ENCODE assay signal across 8 mouse cellular contexts in the genomic region with DNA sequence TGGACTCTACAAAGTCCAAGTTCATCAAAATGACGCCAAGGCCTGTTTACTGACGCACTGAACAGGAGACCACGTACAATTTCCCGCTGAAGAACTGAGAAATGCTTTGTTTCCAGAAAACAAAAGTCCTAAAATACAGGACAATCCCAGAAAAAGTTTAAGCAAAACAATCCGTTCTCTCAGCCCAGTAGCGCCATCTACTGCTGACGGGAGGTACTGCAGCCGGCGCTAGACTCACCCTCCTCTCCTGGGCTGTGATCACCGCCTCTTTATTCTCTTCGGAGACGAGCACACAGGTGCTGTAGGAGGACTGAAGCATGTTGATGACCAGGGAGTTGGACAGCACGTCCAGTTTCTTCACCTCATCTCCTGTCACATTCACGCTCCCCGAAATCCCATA. TPM values are rescaled to one million over a fixed set of nuclear protein-coding genes. Genes with fewer than 3 reads are reported as not detected.
DNase-seq lines count a peak whose midpoint lies in the region; ATAC-seq and TF ChIP-seq lines count a peak whose summit lies in the region.

No protein-coding gene starts in this region.

- DNase-seq in MEL (ENCODE audit: low read depth, low spot score) = peak; percentile 77
- peak; percentile 40 for DNase-seq in c-Kit-positive CD71-positive TER-119-negative erythroid progenitor cells, embryonic 14.5 days (ENCODE audit: low read depth)
- peak; percentile 57 to 80 for DNase-seq in left cerebral cortex, adult 2 months (ENCODE audit: extremely low spot score in 1 of 2, low spot score in 2 of 2)
- DNase-seq in mesoderm, embryonic 11.5 days (ENCODE audit: low read depth, low spot score) = peak; percentile 70
- DNase-seq in right cerebral cortex, postnatal 36 days (ENCODE audit: low spot score in 2 of 2) = peak; percentile 9 to 41

- no peaks in the 10 kb centered on the region for H3K79me2 ChIP-seq in MEL (ENCODE audit: control insufficient read depth, insufficient read depth, low read length, poor library complexity)

- H3K9me3 ChIP-seq in MEL (replicated peaks; ENCODE audit: insufficient read depth, low read length) = no peaks in the 10 kb centered on the region
- H3K9me3 ChIP-seq in hindbrain, embryonic 16.5 days (ENCODE audit: control insufficient read depth, low read length) = no peaks in the 10 kb centered on the region

- peak; percentile 28; the same call in 1 of the 2 replicates for ATAC-seq in frontal cortex, adult (ENCODE audit: low TSS enrichment)
- no peak for ATAC-seq in hindbrain, embryonic 16.5 days
- no peak for ATAC-seq in inflammation-experienced regulatory T-cells, adult 6 months

- no peaks in the 10 kb centered on the region for H3K27me3 ChIP-seq in MEL (ENCODE audit: control insufficient read depth in 1 of 2, insufficient read depth in 2 of 2, low read length in 2 of 2)
- H3K27me3 ChIP-seq in hindbrain, embryonic 16.5 days (replicated peaks; ENCODE audit: control insufficient read depth, insufficient read depth, low read length) = no peaks in the 10 kb centered on the region

- H3K4me2 ChIP-seq in hindbrain, embryonic 16.5 days (ENCODE audit: low read length) = peak overlapping the region; percentile 43

- peak; percentile 88 to 98 (median 91) for TF ChIP-seq CTCF in MEL (IDR thresholded peaks at IDR 0.05 in 2 of 3, conservative IDR thresholded peaks at IDR 0.05 in 1 of 3; ENCODE audit: control insufficient read depth in 1 of 3, insufficient read depth in 1 of 3, low read depth in 2 of 3, low read length in 3 of 3, poor library complexity in 1 of 3, severe bottlenecking in 1 of 3)
- peak; percentile 98 for TF ChIP-seq CTCF in left cerebral cortex, adult 2 months (IDR thresholded peaks at IDR 0.05)

- H3K27ac ChIP-seq in MEL (ENCODE audit: control insufficient read depth, low read depth, low read length) = no peak overlapping the region
- H3K27ac ChIP-seq in hindbrain, embryonic 16.5 days (ENCODE audit: low read depth, low read length) = no peak overlapping the region
- H3K27ac ChIP-seq in left cerebral cortex, adult 2 months = no peak overlapping the region

- TF ChIP-seq RAD21 in MEL (IDR thresholded peaks at IDR 0.05; ENCODE audit: low read depth, low read length) = peak; percentile 86

- H3K36me3 ChIP-seq in MEL (ENCODE audit: control insufficient read depth in 1 of 2, insufficient read depth in 2 of 2, low read length in 2 of 2) = peaks cover 0 to 17% of the 10 kb centered on the region in 2 experiments; a peak in 2 of 4 replicates
- no peaks in the 10 kb centered on the region for H3K36me3 ChIP-seq in hindbrain, embryonic 16.5 days (ENCODE audit: control insufficient read depth, insufficient read depth, low read length)

- no peak for TF ChIP-seq EP300 in MEL (IDR thresholded peaks at IDR 0.05; ENCODE audit: low read depth in 1 of 2, low read length in 2 of 2)

- no peak overlapping the region for H3K9ac ChIP-seq in MEL (ENCODE audit: control insufficient read depth, low read depth, low read length, poor library complexity, severe bottlenecking)
- H3K9ac ChIP-seq in hindbrain, embryonic 16.5 days (ENCODE audit: low read depth, low read length) = no peak overlapping the region; the same call in 1 of the 2 replicates

- peaks cover 2 to 25% of the 10 kb centered on the region in 2 experiments; a peak in 3 of 4 replicates for H3K4me1 ChIP-seq in MEL (ENCODE audit: control insufficient read depth in 1 of 2, insufficient read depth in 2 of 2, low read length in 2 of 2)
- H3K4me1 ChIP-seq in hindbrain, embryonic 16.5 days (ENCODE audit: control insufficient read depth, insufficient read depth, low read depth, low read length) = no peaks in the 10 kb centered on the region

- TF ChIP-seq POLR2A in MEL (IDR thresholded peaks at IDR 0.05; ENCODE audit: control insufficient read depth in 1 of 2, insufficient read depth in 1 of 2, low read depth in 1 of 2, low read length in 2 of 2, poor library complexity in 1 of 2) = no peak

- 12% methylated on average over 15 of the region's 15 CpGs for WGBS in hindbrain, embryonic 16.5 days

- intact Hi-C loops in left cerebral cortex, adult 2 months (cut with DNase I) = loop anchor here (2.0 to 5.0 kb wide), 4 partner anchors 90 to 478 kb away; a partner anchor contains a TSS

- H3K4me3 ChIP-seq in MEL (ENCODE audit: control insufficient read depth in 1 of 2, insufficient read depth in 1 of 2, low read depth in 2 of 2, low read length in 2 of 2) = peak overlapping the region in 1 of 2 experiments; percentile 46; a peak in 3 of 4 replicates
- no peak overlapping the region for H3K4me3 ChIP-seq in hindbrain, embryonic 16.5 days (ENCODE audit: low read length)
- H3K4me3 ChIP-seq in left cerebral cortex, adult 2 months = no peak overlapping the region

TF ChIP-seq in MEL, 35 proteins besides CTCF, POLR2A, EP300 and RAD21:
- TF ChIP-seq ZC3H11A (IDR thresholded peaks at IDR 0.05; ENCODE audit: low read depth, low read length) (peak; percentile 76), MAZ (IDR thresholded peaks at IDR 0.05; ENCODE audit: low read depth, low read length) (no peak), SIN3A (IDR thresholded peaks at IDR 0.05; ENCODE audit: low read length) (no peak; the same call in 1 of the 2 replicates), ZNF384 (IDR thresholded peaks at IDR 0.05; ENCODE audit: low read depth, low read length) (no peak), E2F4 (IDR thresholded peaks at IDR 0.05; ENCODE audit: borderline replicate concordance, low read depth, low read length) (no peak), SMC3 (IDR thresholded peaks at IDR 0.05; ENCODE audit: low read depth, low read length) (peak; percentile 88)

RNA-seq across cellular contexts. Expression of a gene that starts 3.6 kb away (rescaled TPM):
- total RNA-seq in MEL (2012; rRNA removed) = 4.7 and 10.3 TPM in 2 replicates
- 10 to 100 TPM in 1 of 2 experiments, not detected in 1; 10.8 TPM for polyA plus RNA-seq in MEL (2012; ENCODE audit: insufficient read depth in 1 of 2, insufficient read length in 2 of 2, low read depth in 1 of 2, low replicate concordance in 2 of 2, missing spikeins in 1 of 2)
- polyA plus RNA-seq in hindbrain, embryonic 16.5 days (2015; fragmentation: Nextera tagmentation; extraction: Ambion mirVana) = 0.89 and 0.95 TPM in 2 replicates
- total RNA-seq in left cerebral cortex, adult 2 months (2021) = not detected
- not detected for polyA plus RNA-seq in inflammation-experienced regulatory T-cells, adult 6 months (2017; shearing (Covaris generic))

RNA-seq across cellular contexts. Expression of a gene that starts 33.4 kb away (rescaled TPM):
- not detected in 2 replicates for total RNA-seq in MEL (2012; rRNA removed)
- not detected for polyA plus RNA-seq in MEL (2012; ENCODE audit: insufficient read depth in 1 of 2, insufficient read length in 2 of 2, low read depth in 1 of 2, low replicate concordance in 2 of 2, missing spikeins in 1 of 2)
- 0.55 and 0.68 TPM in 2 replicates for polyA plus RNA-seq in hindbrain, embryonic 16.5 days (2015; fragmentation: Nextera tagmentation; extraction: Ambion mirVana)
- under 1 TPM; 0.33 to 0.59 TPM for total RNA-seq in left cerebral cortex, adult 2 months (2021)
- polyA plus RNA-seq in inflammation-experienced regulatory T-cells, adult 6 months (2017; shearing (Covaris generic)) = not detected

Comparison
In these comparisons a context has a peak if more than half of its experiments do, and no peak if none do; other contexts are left out.
1. DNase-seq: peak in every context shown above with its lines; median percentile 77 in MEL; 70 in mesoderm, embryonic 11.5 days; 68 in left cerebral cortex, adult 2 months; 40 in c-Kit-positive CD71-positive TER-119-negative erythroid progenitor cells, embryonic 14.5 days; 25 in right cerebral cortex, postnatal 36 days.